Mouse (Mus musculus): Measurements from ENCODE around the gene Aff3.
A peak's percentile ranks its signal among the peaks of the same experiment; 100 is the strongest.

Gene Aff3

DNA sequence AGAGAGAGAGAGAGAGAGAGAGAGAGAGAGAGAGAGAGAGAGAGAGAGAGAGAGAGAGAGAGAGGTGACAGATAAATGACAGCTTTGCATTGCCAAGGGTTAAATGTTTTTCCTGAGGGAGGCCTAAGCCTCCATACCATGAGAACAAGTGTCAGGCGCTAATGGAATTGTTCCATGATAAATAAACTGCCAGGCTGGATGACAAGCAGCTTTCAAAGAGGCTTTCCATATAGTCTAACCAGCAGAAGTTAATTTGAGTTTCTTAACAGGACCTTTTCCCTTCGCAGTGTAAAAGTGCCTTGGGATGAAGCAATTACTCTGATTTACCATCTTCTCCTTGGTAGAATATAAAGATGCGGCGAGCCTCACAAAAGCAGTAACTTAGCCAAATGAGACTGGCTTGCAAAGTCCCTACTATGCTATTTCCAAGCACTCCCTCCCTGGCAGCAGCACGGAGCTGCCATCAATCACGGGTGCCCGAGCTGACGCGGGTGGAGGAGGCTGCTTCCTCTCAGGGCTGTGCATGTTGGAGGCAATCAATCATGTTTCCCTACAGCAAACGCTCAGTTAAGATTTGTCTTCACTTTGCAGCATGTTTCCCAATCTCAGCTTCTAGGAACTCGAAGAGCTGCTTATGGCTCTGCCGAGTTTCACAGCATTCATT, 119.3 kb downstream of the Aff3 start:
- peak; percentile 16 for DNase-seq (ENCODE audit: low read depth, low spot score)

GRCm38 (mm10) chr1:38544501-38544900, 120.3 kb downstream of the Aff3 start:
- no peak for DNase-seq (ENCODE audit: low read depth, low spot score)

DNA sequence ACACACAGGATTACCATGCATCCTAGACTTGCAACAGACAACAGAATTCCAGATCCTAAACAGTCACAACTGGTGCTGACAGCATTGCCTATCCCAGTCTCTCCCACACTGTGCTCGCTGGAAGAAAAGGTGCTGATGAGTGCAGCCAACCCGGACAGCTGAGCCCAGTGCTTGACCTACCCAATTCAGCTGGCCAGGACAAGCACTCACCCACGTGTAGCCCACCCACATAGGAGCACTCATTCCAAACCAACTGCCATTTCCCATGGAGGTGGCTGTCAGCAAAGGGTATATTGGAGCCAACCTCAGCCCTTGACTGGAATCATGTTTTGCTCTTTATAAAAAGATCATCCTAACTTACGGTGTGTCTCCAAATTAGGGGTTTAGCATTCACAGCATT, 123.2 kb downstream of the Aff3 start:
- DNase-seq (ENCODE audit: low read depth, low spot score), result no peak

- DNase-seq (ENCODE audit: low read depth, low spot score), result no peak
Observed at GRCm38 (mm10) chr1:38536929-38537540, 127.7 kb downstream of the Aff3 start.

GRCm38 (mm10) chr1:38532581-38532980, 132.2 kb downstream of the Aff3 start:
- DNase-seq (ENCODE audit: low read depth, low spot score), result no peak

- no peak for DNase-seq (ENCODE audit: low read depth, low spot score)
Observed at GRCm38 (mm10) chr1:38528607-38529006, 136.1 kb downstream of the Aff3 start.

- DNase-seq (ENCODE audit: low read depth, low spot score), result no peak
Observed at GRCm38 (mm10) chr1:38526568-38526967, 138.2 kb downstream of the Aff3 start.

DNA sequence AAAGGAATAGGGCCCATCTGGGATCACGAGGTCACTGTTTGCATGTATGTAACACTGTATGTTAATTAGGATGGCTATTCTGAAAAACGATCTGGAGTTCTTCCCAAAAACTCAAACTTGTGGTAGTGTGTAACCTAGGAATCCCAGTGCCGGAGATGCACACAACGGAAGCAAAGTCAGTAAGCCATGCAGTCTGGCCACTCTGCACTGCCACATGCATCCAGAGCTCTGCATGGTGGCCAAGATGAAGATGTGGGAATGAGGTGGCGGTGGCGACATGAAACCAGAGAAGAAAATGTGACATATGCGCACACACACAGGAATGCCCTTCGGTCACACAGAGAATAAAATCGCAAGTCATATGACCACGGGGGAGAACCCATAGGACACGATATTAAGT, 143.1 kb downstream of the Aff3 start:
- no peak for DNase-seq (ENCODE audit: low read depth, low spot score)

- no peak for DNase-seq (ENCODE audit: low read depth, low spot score)
Observed at GRCm38 (mm10) chr1:38516225-38516624, 148.5 kb downstream of the Aff3 start.

DNA sequence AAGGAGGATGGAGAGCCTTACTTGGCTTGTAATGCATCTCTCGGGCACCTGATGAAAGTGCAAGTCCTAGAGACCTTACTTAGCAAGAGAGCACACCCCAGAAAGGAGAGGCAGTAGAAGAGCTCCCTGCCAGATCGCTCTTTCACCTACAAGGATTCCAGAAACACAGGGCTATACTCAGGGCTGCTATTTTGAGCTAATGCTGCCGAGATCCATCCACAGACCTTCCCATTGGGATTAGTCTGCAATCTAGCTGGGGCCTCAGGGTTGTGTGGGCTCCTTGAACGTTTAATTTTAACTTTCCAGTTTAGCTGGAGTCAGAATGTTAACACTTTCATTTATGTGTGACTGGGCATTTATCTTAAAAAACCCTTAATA, 150.1 kb downstream of the Aff3 start:
- no peak for DNase-seq (ENCODE audit: low read depth, low spot score)

GRCm38 (mm10) chr1:38513970-38514633, 150.7 kb downstream of the Aff3 start:
- peak; percentile 27 for DNase-seq (ENCODE audit: low read depth, low spot score)

- no peak for DNase-seq (ENCODE audit: low read depth, low spot score)
Observed at GRCm38 (mm10) chr1:38512258-38513081, 152.3 kb downstream of the Aff3 start.

DNA sequence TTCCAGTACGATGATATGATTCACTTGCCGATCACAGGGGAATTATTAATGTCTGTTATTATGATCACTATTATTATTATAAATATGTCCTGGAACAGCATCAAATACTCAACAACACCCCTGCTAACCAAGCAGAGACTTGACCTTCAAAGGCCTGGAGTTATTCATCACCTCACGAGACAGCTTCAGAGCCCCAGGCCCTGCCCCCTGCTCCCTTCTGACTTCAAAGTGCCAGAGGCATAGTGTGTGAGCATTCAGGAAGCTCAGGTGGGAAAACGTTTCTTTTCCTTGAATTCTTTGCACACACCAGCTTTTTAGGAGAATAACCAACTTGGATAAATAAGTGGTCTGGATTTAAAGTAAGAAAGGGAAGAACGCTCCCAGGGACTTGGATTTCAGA, 153.7 kb downstream of the Aff3 start:
- DNase-seq (ENCODE audit: low read depth, low spot score), result no peak

- no peak for DNase-seq (ENCODE audit: low read depth, low spot score)
Observed at GRCm38 (mm10) chr1:38509301-38509700, 155.5 kb downstream of the Aff3 start.

DNA sequence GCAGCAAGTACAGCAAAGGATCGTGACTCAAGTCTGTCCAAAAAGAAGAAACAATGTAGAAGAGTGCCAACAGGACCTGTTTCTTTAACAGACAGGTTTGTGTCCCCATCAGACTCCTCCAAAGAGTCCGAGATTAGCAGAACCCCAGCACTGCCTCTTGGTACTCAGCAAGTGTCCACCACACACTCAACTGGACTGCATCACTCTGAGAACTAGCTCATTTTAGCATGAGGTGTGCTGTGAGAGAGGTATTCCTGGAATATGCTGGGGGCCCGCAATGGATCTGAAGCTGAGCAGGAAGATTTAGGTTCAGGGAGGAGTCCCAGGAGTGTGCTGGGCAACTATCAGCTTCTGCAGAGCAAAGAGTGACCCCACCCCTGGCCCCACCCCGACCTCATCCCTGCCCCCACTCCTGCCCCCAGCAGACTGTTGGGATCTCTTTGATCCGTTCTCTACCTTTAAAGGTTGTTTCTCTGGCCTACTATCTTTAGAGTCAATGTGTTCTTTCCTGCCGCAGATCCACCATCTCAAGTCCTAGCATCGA, 157.0 kb downstream of the Aff3 start:
- DNase-seq (ENCODE audit: low read depth, low spot score), result no peak

DNA sequence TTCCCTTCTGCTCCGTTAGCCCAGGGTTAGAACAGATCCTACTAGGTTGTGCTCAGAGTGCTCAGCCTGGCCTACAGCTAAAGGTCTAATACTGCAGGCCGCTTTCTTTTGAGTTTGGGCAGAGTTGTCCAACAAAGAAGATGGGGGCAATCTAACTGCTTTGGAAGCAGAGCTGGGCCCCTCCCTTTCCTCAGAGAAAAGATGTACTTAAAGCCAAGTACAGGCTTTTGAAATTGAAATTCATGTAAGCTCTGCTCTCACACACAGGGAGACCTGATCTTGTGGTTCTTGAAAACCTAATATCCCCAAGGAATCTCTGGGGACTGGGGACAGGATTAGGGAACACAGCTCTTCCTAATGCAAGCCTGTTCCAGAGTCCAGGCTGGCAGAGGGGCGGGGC, 158.4 kb downstream of the Aff3 start:
- DNase-seq (ENCODE audit: low read depth, low spot score), result no peak

DNA sequence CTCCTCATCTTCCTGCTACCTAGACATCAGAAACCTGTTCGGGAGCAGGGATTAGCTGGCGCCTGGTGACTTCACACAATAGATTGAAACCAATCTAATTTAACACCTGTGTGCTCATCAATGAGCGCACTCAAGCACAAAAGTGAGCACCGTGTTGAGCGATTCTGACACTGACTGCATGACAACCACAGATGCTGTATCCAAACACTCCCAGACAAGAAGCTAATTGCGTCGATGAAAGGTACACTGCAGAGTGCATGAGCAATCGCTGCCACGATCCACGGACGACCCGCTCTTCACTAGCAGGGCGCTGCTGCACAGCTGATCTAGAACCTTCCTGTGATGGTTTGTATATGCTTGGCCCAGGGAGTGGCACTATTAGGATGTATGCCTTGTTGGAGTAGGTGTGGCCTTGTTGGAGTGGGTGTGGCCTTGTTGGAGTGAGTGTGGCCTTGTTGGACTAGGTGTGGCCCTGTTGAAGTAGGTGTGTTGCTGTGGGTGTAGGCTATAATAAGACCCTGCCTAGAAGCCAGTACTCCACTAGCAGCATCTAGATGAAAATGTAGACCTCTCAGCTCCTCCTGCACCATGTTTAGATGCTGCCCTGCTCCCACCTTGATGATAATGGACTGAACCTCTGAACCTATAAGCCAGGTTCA, 161.2 kb downstream of the Aff3 start:
- no peak for DNase-seq (ENCODE audit: low read depth, low spot score)

DNA sequence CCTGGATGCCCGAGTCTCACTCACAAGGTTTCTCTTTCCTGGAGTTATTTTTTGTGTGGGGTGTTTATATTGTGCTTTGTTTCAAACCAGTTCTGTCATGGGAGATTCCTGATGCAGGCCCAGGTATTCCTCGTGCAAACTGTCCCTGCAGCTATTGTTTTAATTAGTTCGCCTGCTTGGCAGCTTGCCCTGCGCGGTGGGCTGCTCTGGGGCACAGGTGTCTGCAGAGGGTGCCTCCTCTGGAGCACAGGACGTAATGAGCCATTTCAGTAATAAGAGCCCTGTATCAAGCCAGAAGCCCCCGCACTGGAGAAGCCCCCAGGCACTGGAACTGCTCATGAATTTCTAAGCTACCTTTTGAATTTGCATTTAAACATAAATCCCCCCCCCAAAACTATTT, 162.0 kb downstream of the Aff3 start:
- no peak for DNase-seq (ENCODE audit: low read depth, low spot score)

DNA sequence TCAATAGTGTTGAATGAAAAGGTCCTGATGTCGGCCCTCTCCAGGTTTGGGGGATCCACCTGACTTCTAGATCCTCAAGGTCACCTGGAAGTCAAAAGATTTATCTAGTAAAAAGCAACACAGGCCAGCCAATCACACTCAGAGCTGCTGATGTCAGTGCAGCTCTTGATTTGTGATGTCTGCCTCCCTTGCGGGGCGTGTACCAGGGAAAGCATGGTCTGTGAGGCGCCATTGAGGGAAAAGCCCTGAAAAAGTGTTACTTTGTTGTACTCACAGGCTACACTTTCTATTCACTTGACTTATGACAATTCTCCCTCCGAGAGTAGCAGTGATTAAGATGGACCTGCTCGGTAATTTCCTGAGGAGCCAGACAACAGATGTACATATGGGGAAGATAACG, 163.5 kb downstream of the Aff3 start:
- DNase-seq (ENCODE audit: low read depth, low spot score), result no peak

DNA sequence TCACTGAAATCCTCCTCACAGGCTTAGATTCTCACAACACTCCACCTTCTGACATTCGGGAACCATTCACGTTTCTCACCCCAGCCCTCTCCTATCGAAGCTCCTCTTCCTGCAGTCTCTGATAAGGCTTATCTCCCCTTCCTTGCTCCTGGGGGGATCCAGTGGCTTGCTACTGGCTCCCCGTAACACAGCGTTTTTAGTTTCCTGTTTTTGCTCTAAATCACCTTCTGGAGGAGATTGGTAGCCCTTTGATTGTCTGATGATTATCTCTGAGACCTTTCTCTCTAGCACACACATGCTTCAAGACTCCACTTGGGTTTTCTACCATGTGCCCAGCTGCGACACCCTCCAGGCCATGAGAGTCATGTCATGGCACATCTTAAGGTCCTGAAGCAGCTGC, 165.3 kb downstream of the Aff3 start:
- DNase-seq (ENCODE audit: low read depth, low spot score), result no peak

- DNase-seq (ENCODE audit: low read depth, low spot score), result no peak
Observed at GRCm38 (mm10) chr1:38497576-38497975, 167.2 kb downstream of the Aff3 start.

Measured in telencephalon, adult 2 months (tissue).